Mouse (Mus musculus): ENCODE results near the gene Agk. TPM values are rescaled to one million over a fixed set of nuclear protein-coding genes. Genes with fewer than 3 reads are reported as not detected.

Agk gene
- total and polyA plus RNA-seq, 3 experiments = 29.7 to 29.9 TPM; not detected in 1

DNA sequence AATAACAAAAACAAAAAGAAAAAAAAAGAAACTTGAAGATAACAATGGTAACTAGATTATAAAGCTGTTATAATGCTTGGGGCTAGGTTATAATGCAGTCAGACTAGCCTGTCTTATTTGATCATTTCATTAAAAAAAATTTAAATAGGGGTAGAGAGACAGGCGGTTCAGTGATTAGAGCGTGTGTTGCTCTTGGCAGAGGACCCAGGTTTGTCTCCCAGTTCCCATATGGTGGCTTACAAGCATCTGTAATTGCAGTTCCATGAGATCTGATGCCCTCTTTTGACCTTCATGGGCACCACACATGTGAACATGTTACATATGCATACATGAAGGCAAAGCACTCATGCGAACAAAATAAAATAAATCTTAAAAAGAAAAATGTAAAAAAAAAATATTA lies 116.3 kb downstream of the Agk start:
- Histone ChIP-seq H3K4me1 (ENCODE audit: control insufficient read depth in 1 of 2, insufficient read depth in 2 of 2, low read length in 2 of 2) (no peaks in the 10 kb centered on the region), H3K9me3 (replicated peaks; ENCODE audit: insufficient read depth, low read length) (no peaks in the 10 kb centered on the region), H3K36me3 (ENCODE audit: control insufficient read depth in 1 of 2, insufficient read depth in 2 of 2, low read length in 2 of 2) (peaks cover 0 to 4% of the 10 kb centered on the region in 2 experiments; a peak in 1 of 4 replicates), H3K27ac (ENCODE audit: control insufficient read depth, low read depth, low read length) (no peak overlapping the region), H3K9ac (ENCODE audit: control insufficient read depth, low read depth, low read length, poor library complexity, severe bottlenecking) (no peak overlapping the region), H3K79me2 (ENCODE audit: control insufficient read depth, insufficient read depth, low read length, poor library complexity) (no peaks in the 10 kb centered on the region), H3K27me3 (ENCODE audit: control insufficient read depth in 1 of 2, insufficient read depth in 2 of 2, low read length in 2 of 2) (peaks cover 8 to 19% of the 10 kb centered on the region in 2 experiments), H3K4me3 (ENCODE audit: control insufficient read depth in 1 of 2, insufficient read depth in 1 of 2, low read depth in 2 of 2, low read length in 2 of 2) (no peak overlapping the region)
- TF ChIP-seq POLR2AphosphoS5 (IDR thresholded peaks at IDR 0.05; ENCODE audit: borderline replicate concordance, low read depth, low read length) (no peak), ZKSCAN1 (IDR thresholded peaks at IDR 0.05; ENCODE audit: low read depth, low read length) (no peak), ZC3H11A (IDR thresholded peaks at IDR 0.05; ENCODE audit: low read depth, low read length) (no peak), CTCF (IDR thresholded peaks at IDR 0.05 in 2 of 3, conservative IDR thresholded peaks at IDR 0.05 in 1 of 3; ENCODE audit: control insufficient read depth in 1 of 3, insufficient read depth in 1 of 3, low read depth in 2 of 3, low read length in 3 of 3, poor library complexity in 1 of 3, severe bottlenecking in 1 of 3) (no peak), GABPA (IDR thresholded peaks at IDR 0.05; ENCODE audit: low read depth, low read length) (no peak), NRF1 (IDR thresholded peaks at IDR 0.05; ENCODE audit: insufficient read depth, low read depth, low read length, poor library complexity, severe bottlenecking) (no peak), USF1 (IDR thresholded peaks at IDR 0.05; ENCODE audit: low read depth, low read length) (no peak), HCFC1 (IDR thresholded peaks at IDR 0.05; ENCODE audit: low read depth, low read length) (no peak), RAD21 (IDR thresholded peaks at IDR 0.05; ENCODE audit: low read depth, low read length) (no peak), TBP (IDR thresholded peaks at IDR 0.05; ENCODE audit: low read depth, low read length) (no peak)
- no peak for DNase-seq (ENCODE audit: low read depth, low spot score)

DNA sequence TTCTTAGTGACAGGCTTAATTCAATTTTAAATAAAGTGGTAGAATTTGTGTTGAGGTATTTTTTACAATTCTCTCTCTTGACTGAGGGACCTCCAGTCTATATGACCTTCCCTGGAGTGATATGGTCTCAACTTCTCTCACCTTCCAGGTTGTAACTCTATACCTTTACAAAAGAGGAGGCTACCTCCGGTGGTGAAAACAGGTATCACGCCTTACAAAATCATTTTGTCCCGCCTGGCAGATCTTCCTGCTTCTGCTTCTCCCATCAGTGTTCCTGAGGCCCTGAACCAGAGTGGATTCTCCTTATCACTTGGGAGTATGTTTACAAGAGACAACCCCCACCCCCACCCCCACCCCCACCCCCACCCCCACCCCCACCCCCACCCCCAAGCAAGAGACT lies 116.8 kb downstream of the Agk start:
- Histone ChIP-seq H3K79me2 (ENCODE audit: control insufficient read depth, insufficient read depth, low read length, poor library complexity) (no peaks in the 10 kb centered on the region), H3K36me3 (ENCODE audit: control insufficient read depth in 1 of 2, insufficient read depth in 2 of 2, low read length in 2 of 2) (no peaks in the 10 kb centered on the region), H3K27me3 (ENCODE audit: control insufficient read depth in 1 of 2, insufficient read depth in 2 of 2, low read length in 2 of 2) (peaks cover 8 to 23% of the 10 kb centered on the region in 2 experiments), H3K27ac (ENCODE audit: control insufficient read depth, low read depth, low read length) (no peak overlapping the region), H3K9me3 (replicated peaks; ENCODE audit: insufficient read depth, low read length) (no peaks in the 10 kb centered on the region), H3K4me1 (ENCODE audit: control insufficient read depth in 1 of 2, insufficient read depth in 2 of 2, low read length in 2 of 2) (no peaks in the 10 kb centered on the region), H3K9ac (ENCODE audit: control insufficient read depth, low read depth, low read length, poor library complexity, severe bottlenecking) (no peak overlapping the region), H3K4me3 (ENCODE audit: control insufficient read depth in 1 of 2, insufficient read depth in 1 of 2, low read depth in 2 of 2, low read length in 2 of 2) (no peak overlapping the region)
- no peak for TF ChIP-seq MEF2A (IDR thresholded peaks at IDR 0.05; ENCODE audit: extremely low read depth, insufficient replicate concordance, low read depth, low read length, poor library complexity, severe bottlenecking)
- TF ChIP-seq RAD21 (IDR thresholded peaks at IDR 0.05; ENCODE audit: low read depth, low read length) = peak; percentile 11
- peak; percentile 22; the same call in 1 of the 2 replicates for TF ChIP-seq SMC3 (IDR thresholded peaks at IDR 0.05; ENCODE audit: low read depth, low read length)
- TF ChIP-seq UBTF (IDR thresholded peaks at IDR 0.05; ENCODE audit: borderline replicate concordance, insufficient read depth, low read depth, low read length) = no peak
- TF ChIP-seq MAX (IDR thresholded peaks at IDR 0.05; ENCODE audit: low read length) = no peak
- no peak for TF ChIP-seq GABPA (IDR thresholded peaks at IDR 0.05; ENCODE audit: low read depth, low read length)
- TF ChIP-seq CTCF (IDR thresholded peaks at IDR 0.05 in 2 of 3, conservative IDR thresholded peaks at IDR 0.05 in 1 of 3; ENCODE audit: control insufficient read depth in 1 of 3, insufficient read depth in 1 of 3, low read depth in 2 of 3, low read length in 3 of 3, poor library complexity in 1 of 3, severe bottlenecking in 1 of 3) = peak in 2 of 3 experiments; percentile 34 to 37; a peak in 4 of 6 replicates
- DNase-seq (ENCODE audit: low read depth, low spot score) = peak; percentile 32
